Mouse (Mus musculus): ENCODE results near the gene Slc12a8.

The Slc12a8 gene

GRCm38 (mm10) chr16:33696811-33697575, 179.9 kb downstream of the Slc12a8 start:
- no peak for DNase-seq (ENCODE audit: low read depth, low spot score)

GRCm38 (mm10) chr16:33697576-33698276, 180.6 kb downstream of the Slc12a8 start:
- DNase-seq (ENCODE audit: low read depth, low spot score), result no peak

- no peak for DNase-seq (ENCODE audit: low read depth, low spot score)
Observed at GRCm38 (mm10) chr16:33698277-33698790, 181.2 kb downstream of the Slc12a8 start.

GRCm38 (mm10) chr16:33700584-33700983, 183.5 kb downstream of the Slc12a8 start:
- no peak for DNase-seq (ENCODE audit: low read depth, low spot score)

GRCm38 (mm10) chr16:33701872-33702271, 184.7 kb downstream of the Slc12a8 start:
- DNase-seq (ENCODE audit: low read depth, low spot score), result no peak

- no peak for DNase-seq (ENCODE audit: low read depth, low spot score)
Observed at GRCm38 (mm10) chr16:33704289-33704688, 187.2 kb downstream of the Slc12a8 start.

- DNase-seq (ENCODE audit: low read depth, low spot score), result no peak
Observed at GRCm38 (mm10) chr16:33705258-33705657, 188.1 kb downstream of the Slc12a8 start.

- peak; percentile 40 for DNase-seq (ENCODE audit: low read depth, low spot score)
Observed at GRCm38 (mm10) chr16:33706111-33706890, 189.2 kb downstream of the Slc12a8 start.

- no peak for DNase-seq (ENCODE audit: low read depth, low spot score)
Observed at GRCm38 (mm10) chr16:33708031-33708430, 190.9 kb downstream of the Slc12a8 start.

- DNase-seq (ENCODE audit: low read depth, low spot score), result no peak
Observed at GRCm38 (mm10) chr16:33708585-33709397, 191.7 kb downstream of the Slc12a8 start.

Data from ES-CJ7 (cell line).